Mouse (Mus musculus): ENCODE results near the gene Syt17. TPM values are rescaled to one million over a fixed set of nuclear protein-coding genes. Genes with fewer than 3 reads are reported as not detected.

Gene Syt17
- total and polyA plus RNA-seq, 2 experiments from 2014 or later, result 18.2 to 22.5 TPM

- H3K36me3 ChIP-seq (ENCODE audit: insufficient read depth), result no peaks in the 10 kb centered on the region
- 36% methylated on average over 2 of the region's 2 CpGs for WGBS
- ATAC-seq (no peak), DNase-seq (no peak)
- no peak overlapping the region for H3K4me3 ChIP-seq (ENCODE audit: low read depth, low read length)
- peak; percentile 36 for TF ChIP-seq CTCF (IDR thresholded peaks at IDR 0.05; ENCODE audit: low read depth)
- no peaks in the 10 kb centered on the region for H3K27me3 ChIP-seq (ENCODE audit: insufficient read depth, low read length)
- H3K27ac ChIP-seq (ENCODE audit: low read depth, low read length), result no peak overlapping the region
- H3K4me2 ChIP-seq (ENCODE audit: low read depth), result no peak overlapping the region
- H3K9me3 ChIP-seq (ENCODE audit: low read length), result no peaks in the 10 kb centered on the region
- no peak overlapping the region for H3K9ac ChIP-seq
- no peaks in the 10 kb centered on the region for H3K4me1 ChIP-seq (ENCODE audit: insufficient read depth)
Measured at GRCm38 (mm10) chr7:118409421-118409820, 38.6 kb downstream of the Syt17 start.

- no peak for TF ChIP-seq CTCF (IDR thresholded peaks at IDR 0.05; ENCODE audit: low read depth)
- Histone ChIP-seq H3K9me3 (ENCODE audit: low read length) (no peaks in the 10 kb centered on the region), H3K4me2 (ENCODE audit: low read depth) (no peak overlapping the region), H3K27me3 (ENCODE audit: insufficient read depth, low read length) (no peaks in the 10 kb centered on the region), H3K9ac (no peak overlapping the region), H3K27ac (ENCODE audit: low read depth, low read length) (no peak overlapping the region), H3K4me1 (ENCODE audit: insufficient read depth) (no peaks in the 10 kb centered on the region; the same call in 1 of the 2 replicates), H3K36me3 (ENCODE audit: insufficient read depth) (no peaks in the 10 kb centered on the region), H3K4me3 (ENCODE audit: low read depth, low read length) (no peak overlapping the region)
- ATAC-seq, result peak; percentile 46; the same call in 1 of the 2 replicates
- DNase-seq, result peak; percentile 13
Measured at GRCm38 (mm10) chr7:118405251-118405650, 42.8 kb downstream of the Syt17 start.

- DNase-seq, result peak; percentile 33
- ATAC-seq, result peak; percentile 65
- no peaks in the 10 kb centered on the region for H3K27me3 ChIP-seq (ENCODE audit: insufficient read depth, low read length)
Measured at GRCm38 (mm10) chr7:118402576-118403022, 45.4 kb downstream of the Syt17 start.

GRCm38 (mm10) chr7:118401949-118402348 is 46.1 kb downstream of the Syt17 start:
- no peaks in the 10 kb centered on the region for H3K27me3 ChIP-seq (ENCODE audit: insufficient read depth, low read length)
- no peak overlapping the region for H3K4me3 ChIP-seq (ENCODE audit: low read depth, low read length)
- H3K9me3 ChIP-seq (ENCODE audit: low read length), result no peaks in the 10 kb centered on the region
- no peaks in the 10 kb centered on the region; the same call in 1 of the 2 replicates for H3K4me1 ChIP-seq (ENCODE audit: insufficient read depth)
- H3K36me3 ChIP-seq (ENCODE audit: insufficient read depth), result no peaks in the 10 kb centered on the region
- no peak overlapping the region for H3K27ac ChIP-seq (ENCODE audit: low read depth, low read length)
- WGBS, result 53% methylated on average over 5 of the region's 5 CpGs
- H3K4me2 ChIP-seq (ENCODE audit: low read depth), result no peak overlapping the region
- H3K9ac ChIP-seq, result no peak overlapping the region
- TF ChIP-seq CTCF (IDR thresholded peaks at IDR 0.05; ENCODE audit: low read depth), result no peak
- ATAC-seq (0 out of 2 replicates have a peak, but pooled peaks have one; percentile 28), DNase-seq (no peak)

More at GRCm38 (mm10) chr7:118402576-118403022, 45.4 kb downstream of the Syt17 start:
- Histone ChIP-seq H3K9ac (no peak overlapping the region), H3K9me3 (ENCODE audit: low read length) (no peaks in the 10 kb centered on the region), H3K36me3 (ENCODE audit: insufficient read depth) (no peaks in the 10 kb centered on the region), H3K4me3 (ENCODE audit: low read depth, low read length) (no peak overlapping the region), H3K4me2 (ENCODE audit: low read depth) (no peak overlapping the region), H3K27ac (ENCODE audit: low read depth, low read length) (no peak overlapping the region), H3K4me1 (ENCODE audit: insufficient read depth) (no peaks in the 10 kb centered on the region; the same call in 1 of the 2 replicates)
- TF ChIP-seq CTCF (IDR thresholded peaks at IDR 0.05; ENCODE audit: low read depth), result no peak
- WGBS, result 27% methylated on average over 3 of the region's 3 CpGs

GRCm38 (mm10) chr7:118399764-118400163 is 48.3 kb downstream of the Syt17 start:
- no peak for DNase-seq
- no peak for TF ChIP-seq CTCF (IDR thresholded peaks at IDR 0.05; ENCODE audit: low read depth)
- no peak overlapping the region for H3K4me2 ChIP-seq (ENCODE audit: low read depth)
- no peak for ATAC-seq
- H3K27ac ChIP-seq (ENCODE audit: low read depth, low read length), result no peak overlapping the region
- no peaks in the 10 kb centered on the region for H3K9me3 ChIP-seq (ENCODE audit: low read length)
- WGBS, result 82% methylated on average over 9 of the region's 9 CpGs
- no peak overlapping the region for H3K4me3 ChIP-seq (ENCODE audit: low read depth, low read length)
- no peak overlapping the region for H3K9ac ChIP-seq
- H3K4me1 ChIP-seq (ENCODE audit: insufficient read depth), result no peaks in the 10 kb centered on the region; the same call in 1 of the 2 replicates
- no peaks in the 10 kb centered on the region for H3K36me3 ChIP-seq (ENCODE audit: insufficient read depth)
- no peaks in the 10 kb centered on the region for H3K27me3 ChIP-seq (ENCODE audit: insufficient read depth, low read length)

- no peak overlapping the region for H3K4me2 ChIP-seq (ENCODE audit: low read depth)
- ATAC-seq, result no peak
- no peaks in the 10 kb centered on the region for H3K27me3 ChIP-seq (ENCODE audit: insufficient read depth, low read length)
- H3K4me1 ChIP-seq (ENCODE audit: insufficient read depth), result no peaks in the 10 kb centered on the region
- no peak for TF ChIP-seq CTCF (IDR thresholded peaks at IDR 0.05; ENCODE audit: low read depth)
- H3K9ac ChIP-seq, result no peak overlapping the region
- H3K4me3 ChIP-seq (ENCODE audit: low read depth, low read length), result no peak overlapping the region
- no peak overlapping the region for H3K27ac ChIP-seq (ENCODE audit: low read depth, low read length)
- DNase-seq, result no peak
- WGBS, result 82% methylated on average over 5 of the region's 5 CpGs
- H3K36me3 ChIP-seq (ENCODE audit: insufficient read depth), result no peaks in the 10 kb centered on the region
- no peaks in the 10 kb centered on the region for H3K9me3 ChIP-seq (ENCODE audit: low read length)
Measured at GRCm38 (mm10) chr7:118390705-118391104, 57.3 kb downstream of the Syt17 start.

GRCm38 (mm10) chr7:118380996-118381395 is 67.0 kb downstream of the Syt17 start:
- no peak overlapping the region for H3K9ac ChIP-seq
- WGBS, result 91% methylated on average over 5 of the region's 5 CpGs
- no peaks in the 10 kb centered on the region for H3K4me1 ChIP-seq (ENCODE audit: insufficient read depth)
- no peak for TF ChIP-seq CTCF (IDR thresholded peaks at IDR 0.05; ENCODE audit: low read depth)
- no peak overlapping the region for H3K4me3 ChIP-seq (ENCODE audit: low read depth, low read length)
- ATAC-seq (no peak), DNase-seq (no peak)
- no peaks in the 10 kb centered on the region for H3K27me3 ChIP-seq (ENCODE audit: insufficient read depth, low read length)
- H3K9me3 ChIP-seq (ENCODE audit: low read length), result no peaks in the 10 kb centered on the region
- H3K27ac ChIP-seq (ENCODE audit: low read depth, low read length), result no peak overlapping the region
- H3K4me2 ChIP-seq (ENCODE audit: low read depth), result no peak overlapping the region
- H3K36me3 ChIP-seq (ENCODE audit: insufficient read depth), result no peaks in the 10 kb centered on the region
